ENCODE assay signal across 9 mouse cellular contexts in genomic region chr10:82889447-82889973, GRCm38 (mm10). TPM values are rescaled to one million over a fixed set of nuclear protein-coding genes. Genes with fewer than 3 reads are reported as not detected.
DNase-seq lines count a peak whose midpoint lies in the region; ATAC-seq and TF ChIP-seq lines count a peak whose summit lies in the region.
"Had no signal": no experiment of that assay in that cellular context is flagged by ENCODE, and none has a peak within 500 bp of the region (broad histone marks: within the 10 kb centered on the region; RNA-seq: fewer than 3 reads in every experiment).

No protein-coding gene starts in this region.

- H3K9ac ChIP-seq in heart, embryonic 11.5 days (ENCODE audit: low read depth, low read length): no peak overlapping the region
- no peak overlapping the region for H3K9ac ChIP-seq in forebrain, embryonic 16.5 days (replicated peaks; ENCODE audit: low read depth, low read length)
- no peak overlapping the region for H3K9ac ChIP-seq in hindbrain, embryonic 12.5 days
- H3K9ac ChIP-seq: limb, embryonic 13.5 days had no signal

- H3K9me3 ChIP-seq in heart, embryonic 11.5 days (replicated peaks; ENCODE audit: control insufficient read depth, low read length): no peaks in the 10 kb centered on the region
- H3K9me3 ChIP-seq in forebrain, embryonic 16.5 days (ENCODE audit: control insufficient read depth, low read length): no peaks in the 10 kb centered on the region
- H3K9me3 ChIP-seq in hindbrain, embryonic 12.5 days (replicated peaks): no peaks in the 10 kb centered on the region
- H3K9me3 ChIP-seq: limb, embryonic 13.5 days had no signal

- TF ChIP-seq POLR2A in small intestine, adult 2 months (IDR thresholded peaks at IDR 0.05; ENCODE audit: low read depth, low read length): no peak

- 59% methylated on average over 9 of the region's 9 CpGs for WGBS in heart, embryonic 11.5 days (ENCODE audit: insufficient replicate concordance)
- WGBS in small intestine, adult 2 months: 17% methylated on average over 9 of the region's 9 CpGs
- 51% methylated on average over 9 of the region's 9 CpGs for WGBS in forebrain, embryonic 16.5 days
- 87% methylated on average over 9 of the region's 9 CpGs for WGBS in hindbrain, embryonic 12.5 days

- no peaks in the 10 kb centered on the region for H3K27me3 ChIP-seq in heart, embryonic 11.5 days (ENCODE audit: control insufficient read depth, insufficient read depth, low read length)
- no peaks in the 10 kb centered on the region for H3K27me3 ChIP-seq in small intestine, adult 2 months (ENCODE audit: control insufficient read depth, insufficient read depth, low read length)
- no peaks in the 10 kb centered on the region for H3K27me3 ChIP-seq in forebrain, embryonic 16.5 days (replicated peaks; ENCODE audit: control insufficient read depth, insufficient read depth, low read length)
- no peaks in the 10 kb centered on the region for H3K27me3 ChIP-seq in hindbrain, embryonic 12.5 days
- H3K27me3 ChIP-seq: limb, embryonic 13.5 days had no signal

- no peak overlapping the region for H3K4me2 ChIP-seq in heart, embryonic 11.5 days
- H3K4me2 ChIP-seq in forebrain, embryonic 16.5 days (ENCODE audit: low read length): no peak overlapping the region
- no peak overlapping the region for H3K4me2 ChIP-seq in hindbrain, embryonic 12.5 days (replicated peaks)
- H3K4me2 ChIP-seq: limb, embryonic 13.5 days had no signal

- no peak for TF ChIP-seq CTCF in small intestine, adult 2 months (IDR thresholded peaks at IDR 0.05; ENCODE audit: extremely low read depth, insufficient read length, insufficient replicate concordance, low read depth, low read length)

- peak; percentile 67 for ATAC-seq in heart, embryonic 11.5 days (replicated peaks; ENCODE audit: insufficient number of reproducible peaks, low FRiP score, low TSS enrichment)
- ATAC-seq in forebrain, embryonic 16.5 days: no peak
- no peak for ATAC-seq in hindbrain, embryonic 12.5 days (ENCODE audit: low FRiP score)

- peaks cover 16% of the 10 kb centered on the region for H3K4me1 ChIP-seq in heart, embryonic 11.5 days (ENCODE audit: control insufficient read depth, insufficient read depth, low read length)
- H3K4me1 ChIP-seq in small intestine, adult 2 months (ENCODE audit: control insufficient read depth, insufficient read depth, insufficient read length, low read length): 0 out of 2 replicates have a peak, but pooled peaks cover 3% of the 10 kb centered on the region
- peaks cover 16% of the 10 kb centered on the region for H3K4me1 ChIP-seq in forebrain, embryonic 16.5 days (replicated peaks; ENCODE audit: control insufficient read depth, insufficient read depth, low read length)
- peaks cover 10% of the 10 kb centered on the region for H3K4me1 ChIP-seq in hindbrain, embryonic 12.5 days
- H3K4me1 ChIP-seq: limb, embryonic 13.5 days had no signal

- no peak overlapping the region for H3K4me3 ChIP-seq in heart, embryonic 11.5 days (ENCODE audit: low read depth, low read length)
- no peak overlapping the region for H3K4me3 ChIP-seq in small intestine, adult 2 months (ENCODE audit: low read depth, low read length)
- no peak overlapping the region for H3K4me3 ChIP-seq in forebrain, embryonic 16.5 days (replicated peaks; ENCODE audit: low read length)
- no peak overlapping the region for H3K4me3 ChIP-seq in hindbrain, embryonic 12.5 days
- H3K4me3 ChIP-seq: limb, embryonic 13.5 days had no signal

- DNase-seq in cerebellum, postnatal 36 days: peak; percentile 29 to 33
- no peak for DNase-seq in cerebellum, adult 9-11 months
- peak; percentile 89 for DNase-seq in adrenal gland, postnatal 10 days
- peak; percentile 87 to 88 for DNase-seq in kidney, postnatal 36 days

- H3K36me3 ChIP-seq in heart, embryonic 11.5 days (ENCODE audit: control insufficient read depth, insufficient read depth, low read length): peaks cover 23% of the 10 kb centered on the region
- H3K36me3 ChIP-seq in small intestine, adult 2 months (ENCODE audit: control insufficient read depth, insufficient read depth, low read length): peaks cover 80% of the 10 kb centered on the region
- peaks cover 40% of the 10 kb centered on the region for H3K36me3 ChIP-seq in forebrain, embryonic 16.5 days (ENCODE audit: control insufficient read depth, insufficient read depth)
- peaks cover 83% of the 10 kb centered on the region for H3K36me3 ChIP-seq in hindbrain, embryonic 12.5 days

- no peak overlapping the region for H3K27ac ChIP-seq in heart, embryonic 11.5 days (ENCODE audit: low read depth, low read length)
- peak overlapping the region; percentile 26; the same call in 1 of the 2 replicates for H3K27ac ChIP-seq in small intestine, adult 2 months (ENCODE audit: insufficient read depth, low read depth, low read length)
- no peak overlapping the region for H3K27ac ChIP-seq in forebrain, embryonic 16.5 days (ENCODE audit: low read length)
- H3K27ac ChIP-seq in hindbrain, embryonic 12.5 days: no peak overlapping the region
- H3K27ac ChIP-seq: limb, embryonic 13.5 days had no signal

RNA-seq across cellular contexts. Expression of gene Eid3, which starts 23.1 kb away (rescaled TPM):
- total RNA-seq in adrenal gland, postnatal 10 days (2021): 1 to 10 TPM; 1.7 to 4.2 TPM
- 0.20 and 0.23 TPM in 2 replicates for polyA plus RNA-seq in heart, embryonic 11.5 days (2014; fragmentation: Nextera tagmentation; extraction: Ambion mirVana)
- 0.43 and 0.48 TPM in 2 replicates for polyA plus RNA-seq in small intestine, adult 2 months (2012; rRNA removed)
- 0.37 TPM in 2 replicates for polyA plus RNA-seq in forebrain, embryonic 16.5 days (2015; fragmentation: Nextera tagmentation; extraction: Ambion mirVana)
- 0.53 and 0.59 TPM in 2 replicates for polyA plus RNA-seq in hindbrain, embryonic 12.5 days (2016; fragmentation: Nextera tagmentation; extraction: Ambion mirVana)

RNA-seq across cellular contexts. Expression of gene Txnrd1, which starts 55.8 kb away (rescaled TPM):
- total RNA-seq in adrenal gland, postnatal 10 days (2021): 10 to 100 TPM; 88.4 to 96.8 TPM
- 88.2 and 92.3 TPM in 2 replicates for polyA plus RNA-seq in heart, embryonic 11.5 days (2014; fragmentation: Nextera tagmentation; extraction: Ambion mirVana)
- 58.6 and 69.4 TPM in 2 replicates for polyA plus RNA-seq in small intestine, adult 2 months (2012; rRNA removed)
- 157 and 179 TPM in 2 replicates for polyA plus RNA-seq in forebrain, embryonic 16.5 days (2015; fragmentation: Nextera tagmentation; extraction: Ambion mirVana)
- polyA plus RNA-seq in hindbrain, embryonic 12.5 days (2016; fragmentation: Nextera tagmentation; extraction: Ambion mirVana): 155 TPM in 2 replicates
